Mouse (Mus musculus) embryonic fibroblast, embryonic 13.5 days (primary cell): ENCODE results near the gene Fcgr4.
"Not testable (repeated sequence)": the region's sequence is repeated elsewhere in the genome, so short reads cannot be mapped to it uniquely, and the experiment has no call there.

Source experiments
- CTCF ChIP-seq: IDR thresholded peaks from 2 replicates; pipeline ENCODE4 v1.5.1; 2011; ENCODE audit warnings: mild to moderate bottlenecking, control low read depth, low read length, moderate library complexity, borderline replicate concordance; ENCODE audit not compliant: insufficient read depth
- POLR2A ChIP-seq: IDR thresholded peaks from 2 replicates; pipeline ENCODE4 v1.6.1; 2011; ENCODE audit warnings: low read depth, mild to moderate bottlenecking, control low read depth, low read length, moderate library complexity

DNA sequence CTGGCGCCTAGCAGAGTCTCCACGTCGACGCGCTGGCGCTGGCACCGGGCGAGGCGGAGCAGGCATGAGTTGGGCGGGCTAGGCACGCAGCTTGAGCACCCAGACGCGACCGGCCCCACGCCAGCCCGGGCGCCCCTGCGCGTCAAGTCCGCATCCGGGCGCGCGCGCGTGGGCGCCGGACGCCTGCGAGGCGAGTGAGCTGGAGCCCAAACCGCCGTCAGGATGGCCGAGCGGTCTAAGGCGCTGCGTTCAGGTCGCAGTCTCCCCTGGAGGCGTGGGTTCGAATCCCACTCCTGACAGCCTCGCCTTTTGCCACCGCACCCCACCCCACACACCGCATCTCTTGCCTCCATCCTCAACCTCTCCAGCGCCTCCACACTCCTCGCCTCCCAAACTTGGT is 47.0 kb downstream of the Fcgr4 start:
- not testable (repeated sequence) for TF ChIP-seq CTCF, POLR2A
